Mouse (Mus musculus) erythroblast, embryonic 14.5 days (primary cell): Measurements from ENCODE around the gene Rbfox3.

ENCODE experiments used
- GATA1 ChIP-seq: IDR thresholded peaks from 2 replicates; pipeline ENCODE4 v1.6.1; 2012; ENCODE audit warnings: low read length, inconsistent platforms, mixed read lengths
- TAL1 ChIP-seq: IDR thresholded peaks from 3 replicates; pipeline ENCODE4 v1.6.1; 2012; ENCODE audit warnings: low read length, inconsistent platforms, mixed read lengths

DNA sequence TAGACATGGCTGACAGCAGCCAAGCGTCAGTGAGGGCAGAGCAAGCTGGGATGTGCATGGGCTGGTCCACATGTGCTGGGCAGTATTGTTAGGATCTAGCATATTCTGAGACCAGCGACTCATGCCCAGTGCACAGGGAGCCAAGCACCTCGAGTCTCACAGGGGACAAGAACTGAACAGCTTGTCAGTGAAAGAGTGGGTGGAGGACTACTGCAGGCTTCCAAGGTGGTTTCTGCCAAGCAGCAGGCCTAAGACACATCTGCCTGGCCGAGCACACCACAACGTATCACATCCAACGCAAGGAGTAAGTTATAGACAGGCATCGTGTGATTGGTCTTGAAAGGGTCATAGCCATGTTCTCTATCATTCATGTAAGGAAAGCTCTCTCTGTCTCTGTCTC lies 235.0 kb downstream of the Rbfox3 start:
- TF ChIP-seq GATA1 (no peak), TAL1 (no peak)
